Mouse (Mus musculus) olfactory bulb, adult 2 months (tissue): Measurements from ENCODE around the gene St3gal3.

Experiments used
- CTCF ChIP-seq: fragments of 200-500 bp; IDR thresholded peaks from 2 replicates; pipeline ENCODE4 v1.5.1; 2012; ENCODE audit warnings: low read depth, mild to moderate bottlenecking, low read length, moderate library complexity; ENCODE audit not compliant: insufficient read depth
- POLR2A ChIP-seq: fragments of 200-500 bp; IDR thresholded peaks from 2 replicates; pipeline ENCODE4 v1.6.1; 2012; ENCODE audit warnings: mild to moderate bottlenecking, low read depth, low read length, moderate library complexity; ENCODE audit not compliant: insufficient read depth

DNA sequence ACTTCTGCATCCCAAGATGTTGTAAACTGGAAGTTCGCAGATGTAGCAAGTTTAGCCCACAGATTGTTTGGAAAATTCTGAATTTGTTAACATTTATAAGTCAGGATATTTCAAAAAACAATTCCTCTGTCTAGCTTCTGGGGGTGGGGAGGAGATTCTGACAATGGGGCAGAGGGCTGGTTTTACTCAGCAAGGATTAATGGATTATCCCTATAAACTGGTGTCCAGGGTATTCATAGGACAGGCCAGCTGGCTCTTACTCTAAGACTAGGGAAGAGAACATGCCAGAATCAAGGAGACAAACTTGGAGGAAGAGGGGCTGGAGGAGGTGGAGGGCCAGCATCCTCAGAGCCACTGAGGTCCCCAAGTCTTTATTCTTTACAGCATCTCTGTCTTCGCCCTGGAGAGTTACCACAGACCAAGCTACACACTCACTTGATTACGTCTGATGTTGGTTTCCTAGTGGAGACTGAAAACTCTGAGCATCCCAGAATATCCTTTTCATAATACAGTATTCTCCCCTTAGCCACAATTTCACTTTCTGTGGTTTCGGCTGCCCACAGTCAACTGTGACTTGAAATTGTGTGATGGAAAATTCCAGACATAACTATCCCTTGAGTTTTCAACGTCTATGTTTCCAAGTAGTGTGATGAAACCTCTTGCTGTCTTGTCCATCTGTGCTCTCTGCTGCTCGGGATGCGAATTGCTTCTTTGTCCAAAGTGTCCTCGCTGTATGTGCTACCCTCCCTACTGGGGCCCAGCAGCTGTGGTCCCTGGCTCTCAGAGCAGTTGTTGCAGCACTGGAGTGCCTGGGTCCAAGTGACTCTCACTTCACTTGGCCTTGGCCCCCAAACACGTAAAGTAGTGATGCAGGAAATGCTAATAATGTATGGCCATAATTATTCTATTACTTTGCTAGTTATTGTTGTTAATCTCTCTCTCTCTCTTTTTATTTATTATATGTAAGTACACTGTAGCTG is 64.2 kb downstream of the St3gal3 start:
- TF ChIP-seq POLR2A (no peak), CTCF (no peak)
